Comparison of ENCODE assay signal across 8 mouse cellular contexts in genomic region chr7:18891872-18892599, GRCm38 (mm10). TPM values are rescaled to one million over a fixed set of nuclear protein-coding genes. Genes with fewer than 3 reads are reported as not detected.
DNase-seq lines count a peak whose midpoint lies in the region; ATAC-seq and TF ChIP-seq lines count a peak whose summit lies in the region.

No protein-coding gene starts in this region.

- ATAC-seq in G1E (ENCODE audit: extremely low read depth, insufficient number of reproducible peaks, low FRiP score, poor library complexity, severe bottlenecking), result peak; percentile 72
- peak; percentile 84 for ATAC-seq in forebrain, postnatal 0 days
- peak; percentile 41; the same call in 1 of the 2 replicates for ATAC-seq in lung, embryonic 15.5 days (ENCODE audit: borderline replicate concordance, extremely low read depth, low FRiP score, low TSS enrichment)

- no peak overlapping the region for H3K27ac ChIP-seq in cerebellum, adult 2 months (ENCODE audit: insufficient read depth, low read length)
- peak overlapping the region; percentile 46; the same call in 1 of the 2 replicates for H3K27ac ChIP-seq in forebrain, postnatal 0 days (ENCODE audit: low read depth, low read length)
- H3K27ac ChIP-seq in lung, embryonic 15.5 days, result no peak overlapping the region

- H3K9ac ChIP-seq in forebrain, postnatal 0 days, result peak overlapping the region; percentile 42
- peak overlapping the region; percentile 41 for H3K9ac ChIP-seq in lung, embryonic 15.5 days

- H3K4me2 ChIP-seq in forebrain, postnatal 0 days (ENCODE audit: low read depth), result peak overlapping the region; percentile 60
- peak overlapping the region; percentile 86 for H3K4me2 ChIP-seq in lung, embryonic 15.5 days

- H3K27me3 ChIP-seq in G1E (ENCODE audit: insufficient read depth, low read length), result no peaks in the 10 kb centered on the region
- H3K27me3 ChIP-seq in cerebellum, adult 2 months (ENCODE audit: control insufficient read depth, insufficient read depth, low read length), result no peaks in the 10 kb centered on the region
- H3K27me3 ChIP-seq in forebrain, postnatal 0 days (ENCODE audit: insufficient read depth, low read length), result no peaks in the 10 kb centered on the region
- H3K27me3 ChIP-seq in lung, embryonic 15.5 days, result peaks cover 8% of the 10 kb centered on the region

- 12% methylated on average over 33 of the region's 33 CpGs for WGBS in cerebellum, adult 2 months
- 20% methylated on average over 33 of the region's 33 CpGs for WGBS in forebrain, postnatal 0 days
- 17% methylated on average over 33 of the region's 33 CpGs for WGBS in lung, embryonic 15.5 days

- peak; percentile 80 for TF ChIP-seq CTCF in G1E (IDR thresholded peaks at IDR 0.05; ENCODE audit: low read depth, low read length)
- TF ChIP-seq CTCF in cerebellum, adult 2 months (IDR thresholded peaks at IDR 0.05; ENCODE audit: borderline replicate concordance, insufficient read depth, low read depth, low read length), result peak; percentile 71
- TF ChIP-seq CTCF in forebrain, postnatal 0 days (IDR thresholded peaks at IDR 0.05; ENCODE audit: low read depth), result peak; percentile 99

- peaks cover 18% of the 10 kb centered on the region for H3K4me1 ChIP-seq in G1E (ENCODE audit: insufficient read depth, low read depth, low read length)
- peaks cover 9% of the 10 kb centered on the region; the same call in 1 of the 2 replicates for H3K4me1 ChIP-seq in cerebellum, adult 2 months (ENCODE audit: control insufficient read depth, insufficient read depth, low read length)
- peaks cover 8% of the 10 kb centered on the region; the same call in 1 of the 2 replicates for H3K4me1 ChIP-seq in forebrain, postnatal 0 days (ENCODE audit: insufficient read depth)
- H3K4me1 ChIP-seq in lung, embryonic 15.5 days, result peaks cover 21% of the 10 kb centered on the region

- no peak for TF ChIP-seq POLR2A in cerebellum, adult 2 months (IDR thresholded peaks at IDR 0.05; ENCODE audit: borderline replicate concordance, insufficient read depth, low read length)

- peak overlapping the region; percentile 60; the same call in 1 of the 2 replicates for H3K4me3 ChIP-seq in G1E (ENCODE audit: low read depth, low read length)
- peak overlapping the region; percentile 82 for H3K4me3 ChIP-seq in cerebellum, adult 2 months (replicated peaks; ENCODE audit: insufficient read depth, low read depth, low read length)
- H3K4me3 ChIP-seq in forebrain, postnatal 0 days (ENCODE audit: low read depth, low read length), result peak overlapping the region; percentile 45
- peak overlapping the region; percentile 38 for H3K4me3 ChIP-seq in lung, embryonic 15.5 days

- H3K36me3 ChIP-seq in G1E (replicated peaks), result peaks cover 55% of the 10 kb centered on the region
- no peaks in the 10 kb centered on the region for H3K36me3 ChIP-seq in forebrain, postnatal 0 days (ENCODE audit: insufficient read depth)
- H3K36me3 ChIP-seq in lung, embryonic 15.5 days, result no peaks in the 10 kb centered on the region

- peak; percentile 86 for DNase-seq in G1E (ENCODE audit: low spot score)
- peak; percentile 89 to 92 for DNase-seq in cerebellum, adult 2 months
- DNase-seq in forebrain, postnatal 0 days, result peak; percentile 94
- peak; percentile 91 for DNase-seq in heart, postnatal 4 days
- DNase-seq in layer of hippocampus, adult 9-10 months (ENCODE audit: low spot score), result peak; percentile 71
- peak; percentile 68 for DNase-seq in ovary, postnatal 10 days (ENCODE audit: low spot score)
- DNase-seq in thymus, postnatal 0 days (ENCODE audit: low spot score), result peak; percentile 77

- H3K9me3 ChIP-seq in G1E (replicated peaks), result no peaks in the 10 kb centered on the region
- H3K9me3 ChIP-seq in forebrain, postnatal 0 days (ENCODE audit: low read length), result no peaks in the 10 kb centered on the region
- H3K9me3 ChIP-seq in lung, embryonic 15.5 days, result no peaks in the 10 kb centered on the region

RNA-seq across cellular contexts. Expression of gene Ccdc61, which starts 18.2 kb away (rescaled TPM):
- 2.1 and 9.6 TPM in 2 replicates for total RNA-seq in G1E (2014; fragmentation: Nextera tagmentation)
- 5.1 and 9.4 TPM in 2 replicates for total RNA-seq in G1E (2017)
- 47.9 and 61.1 TPM in 2 replicates for polyA plus RNA-seq in G1E (2012)
- 16.3 and 17.6 TPM in 2 replicates for polyA plus RNA-seq in cerebellum, adult 2 months (2012; rRNA removed)
- 12.8 and 17.2 TPM in 2 replicates for total RNA-seq in forebrain, postnatal 0 days (2014; rRNA removed)
- polyA plus RNA-seq in forebrain, postnatal 0 days (2015; fragmentation: Nextera tagmentation; extraction: Ambion mirVana), result 21.6 and 23.2 TPM in 2 replicates
- 10 to 100 TPM; 11.9 to 14.9 TPM for total RNA-seq in heart, postnatal 4 days (2021)
- 32.1 and 34.4 TPM in 2 replicates for polyA plus RNA-seq in lung, embryonic 15.5 days (2015; fragmentation: Nextera tagmentation; extraction: Ambion mirVana)
- 29.1 and 31.7 TPM in 2 replicates for polyA plus RNA-seq in thymus, postnatal 0 days (2015; fragmentation: Nextera tagmentation; extraction: Ambion mirVana)

RNA-seq across cellular contexts. Expression of gene Pglyrp1, which starts 20.9 kb away (rescaled TPM):
- not detected in 2 replicates for total RNA-seq in G1E (2014; fragmentation: Nextera tagmentation)
- total RNA-seq in G1E (2017), result not detected in 2 replicates
- not detected in 2 replicates for polyA plus RNA-seq in G1E (2012)
- polyA plus RNA-seq in cerebellum, adult 2 months (2012; rRNA removed), result 17.3 TPM in 2 replicates
- 13.8 and 14.9 TPM in 2 replicates for total RNA-seq in forebrain, postnatal 0 days (2014; rRNA removed)
- polyA plus RNA-seq in forebrain, postnatal 0 days (2015; fragmentation: Nextera tagmentation; extraction: Ambion mirVana), result 26.9 and 27.0 TPM in 2 replicates
- 1 to 10 TPM; 1.1 to 2.0 TPM for total RNA-seq in heart, postnatal 4 days (2021)
- 6.4 and 6.7 TPM in 2 replicates for polyA plus RNA-seq in lung, embryonic 15.5 days (2015; fragmentation: Nextera tagmentation; extraction: Ambion mirVana)
- polyA plus RNA-seq in thymus, postnatal 0 days (2015; fragmentation: Nextera tagmentation; extraction: Ambion mirVana), result 15.6 and 20.7 TPM in 2 replicates

RNA-seq across cellular contexts. Expression of gene Nova2, which starts 33.7 kb away (rescaled TPM):
- not detected in 2 replicates for total RNA-seq in G1E (2014; fragmentation: Nextera tagmentation)
- under 0.01 and 0.05 TPM in 2 replicates for total RNA-seq in G1E (2017)
- not detected in 2 replicates for polyA plus RNA-seq in G1E (2012)
- 12.8 and 14.5 TPM in 2 replicates for polyA plus RNA-seq in cerebellum, adult 2 months (2012; rRNA removed)
- 15.4 and 19.5 TPM in 2 replicates for total RNA-seq in forebrain, postnatal 0 days (2014; rRNA removed)
- 7.2 and 11.4 TPM in 2 replicates for polyA plus RNA-seq in forebrain, postnatal 0 days (2015; fragmentation: Nextera tagmentation; extraction: Ambion mirVana)
- 1 to 10 TPM; 8.6 to 9.1 TPM for total RNA-seq in heart, postnatal 4 days (2021)
- 0.77 and 1.2 TPM in 2 replicates for polyA plus RNA-seq in lung, embryonic 15.5 days (2015; fragmentation: Nextera tagmentation; extraction: Ambion mirVana)
- polyA plus RNA-seq in thymus, postnatal 0 days (2015; fragmentation: Nextera tagmentation; extraction: Ambion mirVana), result 0.17 and 0.28 TPM in 2 replicates

RNA-seq across cellular contexts. Expression of gene Mill2, which starts 52.3 kb away (rescaled TPM):
- not detected in 2 replicates for total RNA-seq in G1E (2014; fragmentation: Nextera tagmentation)
- 0.06 and 0.11 TPM in 2 replicates for total RNA-seq in G1E (2017)
- polyA plus RNA-seq in G1E (2012), result not detected in 2 replicates
- 2.0 and 2.1 TPM in 2 replicates for polyA plus RNA-seq in cerebellum, adult 2 months (2012; rRNA removed)
- 0.95 and 2.1 TPM in 2 replicates for total RNA-seq in forebrain, postnatal 0 days (2014; rRNA removed)
- 0.53 and 0.54 TPM in 2 replicates for polyA plus RNA-seq in forebrain, postnatal 0 days (2015; fragmentation: Nextera tagmentation; extraction: Ambion mirVana)
- total RNA-seq in heart, postnatal 4 days (2021), result 1 to 10 TPM; 2.8 to 3.5 TPM
- 1.7 and 2.1 TPM in 2 replicates for polyA plus RNA-seq in lung, embryonic 15.5 days (2015; fragmentation: Nextera tagmentation; extraction: Ambion mirVana)
- 0.26 and 0.44 TPM in 2 replicates for polyA plus RNA-seq in thymus, postnatal 0 days (2015; fragmentation: Nextera tagmentation; extraction: Ambion mirVana)
